Mouse (Mus musculus) thymus, adult 2 months (tissue): ENCODE measurements around the gene Cxcl3. TPM values are rescaled to one million over a fixed set of nuclear protein-coding genes. Genes with fewer than 3 reads are reported as not detected.

Source experiments
- DNase-seq: peaks from one replicate; pipeline ENCODE4 v3.0.0; 2021
- H3K27ac ChIP-seq: fragments of 200-500 bp; 2 replicates; pipeline ENCODE4 v1.5.1; 2012; ENCODE audit warnings: low read length, control low read depth; ENCODE audit not compliant: control insufficient read depth, insufficient read depth
- H3K27me3 ChIP-seq: fragments of 200-500 bp; 2 replicates; pipeline ENCODE4 v1.6.1; 2012; ENCODE audit warnings: mild to moderate bottlenecking, low read length, moderate library complexity, mixed read lengths; ENCODE audit not compliant: control insufficient read depth, insufficient read depth
- H3K36me3 ChIP-seq: fragments of 200-500 bp; 2 replicates; pipeline ENCODE4 v1.6.1; 2012; ENCODE audit warnings: mild to moderate bottlenecking, low read length, moderate library complexity; ENCODE audit not compliant: control insufficient read depth, insufficient read depth
- H3K4me1 ChIP-seq: fragments of 200-500 bp; replicated peaks from 2 replicates; pipeline ENCODE4 v1.6.1; 2012; ENCODE audit warnings: low read length; ENCODE audit not compliant: control insufficient read depth, insufficient read depth
- H3K4me3 ChIP-seq: fragments of 200-500 bp; 2 replicates; pipeline ENCODE4 v1.5.1; 2012; ENCODE audit warnings: mild to moderate bottlenecking, low read length, control low read depth, moderate library complexity; ENCODE audit not compliant: control insufficient read depth, insufficient read depth
- CTCF ChIP-seq: fragments of 200-500 bp; IDR thresholded peaks from 2 replicates; pipeline ENCODE4 v1.5.1; 2012; ENCODE audit warnings: mild to moderate bottlenecking, control low read depth, low read length, moderate library complexity, borderline replicate concordance; ENCODE audit not compliant: control insufficient read depth, poor library complexity, insufficient read depth; ENCODE audit errors: extremely low read depth
- POLR2A ChIP-seq: fragments of 200-500 bp; IDR thresholded peaks from 2 replicates; pipeline ENCODE4 v1.6.1; 2012; ENCODE audit warnings: mild to moderate bottlenecking, low read length, control low read depth, moderate library complexity; ENCODE audit not compliant: control insufficient read depth, poor library complexity, insufficient read depth; ENCODE audit errors: extremely low read depth
- WGBS: fragments of 180-500 bp; shearing (Covaris S2); methylation state at CpG from one replicate; pipeline ENCODE4 v1.1.7; 2018; 5-methylcytosine and 5-hydroxymethylcytosine counted together
- polyA plus RNA-seq: library from polyadenylated mRNA; depleted of rRNA; stranded (reverse); fragments of >200 nt; gene quantifications from 2 replicates; pipeline ENCODE4 v1.2.3, GENCODE M21; 2012

Cxcl3 gene
- polyA plus RNA-seq, 1 experiment: 6.0 TPM

DNA sequence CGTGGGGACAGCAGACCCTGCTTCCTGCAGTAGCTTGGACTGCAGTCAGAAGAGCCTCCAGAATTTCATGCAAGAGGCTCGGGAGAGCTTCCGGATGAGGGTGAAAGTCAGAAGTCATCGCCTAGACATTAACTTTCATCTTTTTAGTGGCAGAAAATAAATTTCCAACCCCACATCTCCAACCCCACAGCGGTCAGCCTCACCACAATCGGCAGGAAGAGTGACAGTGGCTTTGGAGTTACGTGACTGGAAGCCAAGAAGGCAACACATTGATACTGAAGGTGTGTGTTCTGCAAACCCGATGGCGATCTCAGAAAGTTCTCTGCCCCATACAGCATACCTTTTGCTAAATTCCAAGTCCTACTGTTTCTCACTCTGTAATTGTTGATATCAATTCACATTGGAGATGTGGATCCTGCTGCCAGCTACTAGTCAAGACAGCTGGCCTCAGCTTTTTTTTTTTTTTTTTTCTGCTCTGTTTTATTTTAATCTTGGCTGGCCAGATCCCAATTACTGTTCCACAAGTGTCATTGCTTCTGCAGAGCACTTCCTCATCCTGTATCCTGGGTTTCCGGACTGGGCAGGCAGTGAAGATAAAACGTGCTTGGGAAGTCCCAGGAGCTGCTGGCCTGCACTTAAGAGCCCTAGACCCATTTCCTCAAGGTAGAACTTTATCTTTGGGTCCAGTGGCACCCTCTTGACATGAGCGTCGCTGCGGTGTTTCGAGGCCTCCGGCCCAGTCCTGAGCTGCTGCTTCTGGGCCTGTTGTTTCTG is 13.8 kb upstream of the Cxcl3 start, which contains the start of gene Pf4:
Pf4 (plus strand) TSS at position 556 of the 774 bp plus-strand sequence.
- Histone ChIP-seq H3K36me3 (no peaks in the 10 kb centered on the region), H3K4me1 (0 out of 2 replicates have a peak, but pooled peaks cover 2% of the 10 kb centered on the region), H3K27me3 (no peaks in the 10 kb centered on the region), H3K27ac (no peak within 1 kb of the TSS), H3K4me3 (no peak within 1 kb of the TSS)
- DNase-seq: no peak
- WGBS: 14% methylated on average over 16 of the region's 16 CpGs
- TF ChIP-seq POLR2A (no peak), CTCF (no peak)

DNA sequence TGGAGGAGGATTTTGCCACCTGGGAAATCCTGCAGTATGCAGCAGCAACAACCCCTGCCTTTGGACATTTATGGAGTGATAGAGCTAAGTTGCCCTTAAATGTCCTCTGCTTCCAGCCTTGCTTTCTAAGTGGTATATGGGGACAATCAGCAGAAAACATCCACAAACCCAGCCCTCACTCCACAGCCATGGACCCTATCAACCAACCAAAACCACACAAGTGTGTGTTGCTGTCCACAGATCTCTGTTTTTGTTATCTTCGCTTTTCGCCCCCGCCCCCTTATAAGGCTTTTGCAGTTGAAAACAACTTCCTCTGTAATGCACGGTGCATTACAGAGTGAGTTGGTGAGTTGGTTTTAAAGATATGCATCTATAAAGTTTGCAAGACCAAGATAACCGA is 10.3 kb upstream of the Cxcl3 start:
- TF ChIP-seq CTCF (no peak), POLR2A (no peak)

DNA sequence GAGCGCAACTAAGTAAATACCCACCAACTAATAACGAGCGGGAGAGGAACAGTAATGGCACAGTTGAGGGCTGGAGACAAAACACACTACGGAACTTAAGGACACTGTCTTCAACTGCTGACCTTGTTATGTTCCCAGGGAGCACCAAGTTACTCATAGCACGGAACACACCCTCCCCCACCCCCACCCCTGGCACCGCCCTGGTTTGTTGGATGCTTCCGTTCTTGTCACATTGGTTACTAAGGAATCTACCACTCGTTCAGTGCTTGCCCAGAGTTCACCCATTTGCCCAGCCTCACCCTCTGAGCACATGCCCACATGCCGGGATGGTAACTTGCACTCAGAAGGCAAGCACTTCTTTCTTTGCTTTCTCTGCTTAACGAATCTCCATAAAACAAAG is 8.3 kb upstream of the Cxcl3 start:
- Histone ChIP-seq H3K36me3 (no peaks in the 10 kb centered on the region), H3K27ac (no peak overlapping the region), H3K4me3 (no peak overlapping the region), H3K4me1 (no peaks in the 10 kb centered on the region), H3K27me3 (no peaks in the 10 kb centered on the region)
- TF ChIP-seq CTCF: no peak
- no peak for TF ChIP-seq POLR2A
- DNase-seq: no peak
- WGBS: 95% methylated on average over 10 of the region's 10 CpGs

More for the DNA sequence above, 10.3 kb upstream of the Cxcl3 start:
- H3K27ac ChIP-seq: no peak overlapping the region
- WGBS: 18% methylated on average over 5 of the region's 5 CpGs
- DNase-seq: no peak
- H3K4me1 ChIP-seq: 0 out of 2 replicates have a peak, but pooled peaks cover 2% of the 10 kb centered on the region
- H3K4me3 ChIP-seq: no peak overlapping the region
- no peaks in the 10 kb centered on the region for H3K27me3 ChIP-seq
- no peaks in the 10 kb centered on the region for H3K36me3 ChIP-seq

DNA sequence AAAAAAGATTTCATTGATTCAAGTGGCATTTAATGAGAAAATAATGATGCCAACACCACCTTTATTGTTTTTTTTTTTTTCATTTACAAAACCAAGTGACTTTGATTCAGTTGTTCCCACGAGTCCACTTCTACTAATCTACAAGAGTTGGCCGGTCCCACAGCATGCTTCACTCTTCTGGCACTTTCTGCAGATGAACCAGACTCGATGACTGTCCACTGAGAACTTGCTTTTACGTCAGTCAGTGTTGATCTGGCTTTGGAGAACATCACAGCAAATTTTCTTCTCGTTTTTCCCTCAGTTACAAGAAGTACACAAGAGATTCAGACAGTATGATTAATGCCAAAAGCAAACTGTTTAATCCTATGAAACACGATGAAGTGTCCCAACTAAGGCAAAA is 7.0 kb upstream of the Cxcl3 start:
- no peaks in the 10 kb centered on the region for H3K27me3 ChIP-seq
- 87% methylated on average over 6 of the region's 6 CpGs for WGBS
- no peak for TF ChIP-seq CTCF
- no peak for TF ChIP-seq POLR2A
- H3K4me3 ChIP-seq: no peak overlapping the region
- no peaks in the 10 kb centered on the region for H3K36me3 ChIP-seq
- H3K27ac ChIP-seq: no peak overlapping the region
- H3K4me1 ChIP-seq: no peaks in the 10 kb centered on the region
- no peak for DNase-seq

DNA sequence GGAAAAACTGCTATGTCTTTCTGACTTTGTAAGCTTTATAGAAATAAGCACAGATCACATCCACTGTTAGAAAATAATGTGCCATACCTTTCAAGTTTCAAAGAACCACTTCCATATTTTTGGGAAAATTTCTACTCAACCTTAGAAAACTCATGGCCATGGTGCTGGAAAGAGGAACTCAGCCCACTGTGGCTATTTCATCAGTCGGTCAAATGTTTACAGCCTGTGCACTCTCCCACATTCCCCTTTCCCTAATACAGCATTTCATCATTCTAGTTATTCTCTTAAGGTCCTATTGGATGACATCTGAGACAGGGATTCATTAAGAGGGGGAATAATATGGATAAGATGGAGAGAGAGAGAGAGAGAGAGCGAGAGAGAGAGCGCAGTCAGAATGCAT is 2.2 kb upstream of the Cxcl3 start:
- no peaks in the 10 kb centered on the region for H3K4me1 ChIP-seq

DNA sequence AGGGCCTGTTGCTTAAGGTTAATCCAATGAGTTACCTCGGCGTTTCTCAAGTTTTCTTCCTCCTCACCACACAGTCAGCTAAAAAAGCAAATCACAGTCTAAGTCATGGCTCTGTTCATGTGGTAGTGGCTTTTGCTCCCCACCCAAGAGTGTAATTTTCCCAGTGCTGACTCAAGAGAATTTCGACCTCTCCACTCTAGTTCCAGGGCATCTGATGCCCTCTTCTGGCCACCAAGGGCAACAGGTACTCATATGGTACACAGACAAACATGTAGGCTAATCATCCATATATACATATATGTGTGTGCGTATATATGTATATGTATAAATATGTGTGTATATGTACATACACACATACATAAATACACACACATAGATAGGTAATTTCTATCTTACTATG is 2.2 kb downstream of the Cxcl3 start:
- no peak overlapping the region for H3K27ac ChIP-seq
- no peak for DNase-seq
- H3K4me3 ChIP-seq: no peak overlapping the region
- H3K36me3 ChIP-seq: no peaks in the 10 kb centered on the region
- no peaks in the 10 kb centered on the region for H3K4me1 ChIP-seq
- H3K27me3 ChIP-seq: no peaks in the 10 kb centered on the region
- TF ChIP-seq CTCF (no peak), POLR2A (no peak)
- WGBS: 87% methylated on average over 4 of the region's 4 CpGs

More for the DNA sequence above, 2.2 kb upstream of the Cxcl3 start:
- no peak overlapping the region for H3K27ac ChIP-seq
- H3K4me3 ChIP-seq: no peak overlapping the region
- no peaks in the 10 kb centered on the region for H3K36me3 ChIP-seq
- TF ChIP-seq POLR2A (no peak), CTCF (no peak)
- H3K27me3 ChIP-seq: no peaks in the 10 kb centered on the region
- 73% methylated on average over 3 of the region's 3 CpGs for WGBS
- DNase-seq: no peak
